Mouse (Mus musculus) layer of hippocampus, adult 18-20 months (tissue): ENCODE measurements around the gene Cdk14. TPM values are rescaled to one million over a fixed set of nuclear protein-coding genes. Genes with fewer than 3 reads are reported as not detected.

Experiments used
- DNase-seq, 2 experiments: peaks; one replicate each; pipeline ENCODE4 v3.0.0; 2022; ENCODE audit warnings: low spot score in 2 of 2
- total RNA-seq, 2 experiments: library from RNA; stranded (reverse); gene quantifications; 2 replicates each; pipeline ENCODE4 v1.2.3; 2021

The Cdk14 gene
- total RNA-seq, 2 experiments from 2014 or later: 236 to 238 TPM

GRCm38 (mm10) chr5:5320506-5321181 is 99.5 kb downstream of the Cdk14 start:
- no peak for DNase-seq

GRCm38 (mm10) chr5:5319824-5320505 is 100.1 kb downstream of the Cdk14 start:
- no peak for DNase-seq

DNA sequence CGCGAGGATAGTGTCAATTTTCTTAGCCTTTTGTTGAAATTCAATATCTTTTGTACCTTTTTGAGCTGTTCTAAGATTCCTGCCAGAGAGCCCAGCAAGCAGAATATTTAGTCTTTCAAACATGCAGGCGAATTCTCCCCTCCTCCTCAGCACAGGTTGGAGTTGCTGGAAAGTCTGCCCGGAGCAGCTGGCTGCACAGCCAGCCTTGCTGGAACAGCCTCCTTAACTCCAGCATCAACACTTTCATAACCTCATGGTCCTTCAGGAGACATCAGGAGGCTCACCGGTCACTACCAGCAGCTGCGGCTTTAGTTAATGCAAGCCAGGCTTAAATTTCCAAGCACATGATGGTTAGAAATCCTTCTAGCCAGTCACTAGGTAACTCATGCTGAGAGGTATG is 105.8 kb downstream of the Cdk14 start:
- no peak for DNase-seq

DNA sequence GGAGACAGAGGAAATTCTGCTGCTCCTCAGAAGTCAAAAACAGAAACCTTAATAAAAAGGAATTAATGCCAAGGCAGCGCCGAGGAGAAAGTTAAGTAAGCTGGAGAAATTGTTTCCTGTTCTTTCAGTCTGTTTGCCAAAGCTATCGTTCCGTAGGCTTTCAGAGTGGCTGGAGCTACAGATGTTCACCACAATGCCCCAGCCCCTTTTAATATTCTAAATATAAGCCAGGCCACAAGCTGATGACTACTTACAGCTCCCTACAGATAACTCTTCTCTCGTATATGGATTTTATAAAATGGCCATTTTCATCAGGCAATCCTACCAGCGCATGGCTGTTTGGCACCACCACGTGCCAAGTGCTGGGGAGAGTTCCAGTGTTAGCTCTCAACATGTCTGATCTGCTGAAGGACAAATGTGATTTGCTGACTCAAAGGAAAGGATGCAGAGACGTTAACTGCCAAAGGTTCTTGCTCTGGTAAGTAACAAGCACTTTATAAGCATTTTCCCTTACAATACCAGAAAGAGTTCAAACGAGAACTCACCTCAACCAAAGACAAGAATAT is 106.8 kb downstream of the Cdk14 start:
- no peak for DNase-seq

DNA sequence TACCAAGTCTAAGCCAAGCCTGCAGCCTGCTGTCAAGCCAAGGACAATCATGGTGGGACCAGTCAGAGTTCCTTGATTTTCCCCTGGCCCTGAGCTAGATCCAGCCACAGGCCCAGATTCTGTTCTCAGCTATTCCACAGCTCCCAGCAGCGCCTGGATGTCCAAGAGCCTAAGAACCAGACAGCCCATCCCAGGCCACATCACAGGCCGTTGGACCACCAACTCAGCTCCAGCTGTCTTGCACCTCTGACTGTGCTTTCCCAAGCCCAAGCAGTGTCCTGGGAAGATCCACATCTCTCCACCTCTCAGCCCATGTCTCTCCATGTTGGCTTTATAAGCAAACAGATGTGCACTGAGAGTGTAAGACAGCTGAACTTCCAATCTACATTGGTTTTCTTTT is 114.8 kb downstream of the Cdk14 start:
- no peak for DNase-seq

GRCm38 (mm10) chr5:5303102-5303670 is 116.9 kb downstream of the Cdk14 start:
- no peak for DNase-seq

- no peak for DNase-seq
Observed at GRCm38 (mm10) chr5:5301571-5302079, 118.5 kb downstream of the Cdk14 start.

- no peak for DNase-seq
Observed at GRCm38 (mm10) chr5:5300998-5301397, 119.1 kb downstream of the Cdk14 start.

DNA sequence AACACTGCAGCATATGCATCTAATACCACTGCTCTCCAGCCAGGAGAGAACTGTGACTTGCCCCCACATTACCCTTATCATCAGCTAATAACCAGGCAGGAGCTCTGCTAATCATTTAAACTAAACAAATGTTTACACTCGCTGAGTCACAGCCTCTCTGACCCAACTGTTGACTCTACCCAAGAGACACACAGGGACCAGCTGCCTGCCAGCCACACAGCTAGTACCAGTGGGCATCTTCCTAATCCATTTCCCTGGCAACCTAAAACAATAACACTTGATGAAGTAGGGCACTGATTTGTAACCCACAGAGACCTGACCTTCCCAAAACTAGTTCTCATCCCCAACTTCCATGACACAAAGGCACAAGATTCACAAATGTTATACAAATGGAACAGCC is 119.8 kb downstream of the Cdk14 start:
- DNase-seq: no peak

DNA sequence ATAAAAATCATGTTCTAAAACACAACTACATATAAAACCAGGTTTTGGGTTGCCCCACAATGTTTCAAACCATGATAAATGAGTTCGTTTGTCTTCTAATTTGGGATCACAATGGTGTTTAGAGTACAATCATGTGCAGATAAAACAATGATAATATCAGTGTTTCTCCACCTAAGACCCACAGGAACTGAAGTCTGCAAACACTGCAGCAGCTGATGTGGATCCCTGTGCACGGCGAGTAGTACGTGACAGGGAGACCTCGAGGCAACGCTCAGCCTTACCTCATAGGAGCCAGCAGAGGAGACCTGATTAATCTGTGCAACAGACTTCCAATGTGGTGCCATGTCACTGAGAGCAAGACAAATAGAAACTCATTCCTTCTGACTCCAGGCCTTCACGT is 122.9 kb downstream of the Cdk14 start:
- DNase-seq: no peak

DNA sequence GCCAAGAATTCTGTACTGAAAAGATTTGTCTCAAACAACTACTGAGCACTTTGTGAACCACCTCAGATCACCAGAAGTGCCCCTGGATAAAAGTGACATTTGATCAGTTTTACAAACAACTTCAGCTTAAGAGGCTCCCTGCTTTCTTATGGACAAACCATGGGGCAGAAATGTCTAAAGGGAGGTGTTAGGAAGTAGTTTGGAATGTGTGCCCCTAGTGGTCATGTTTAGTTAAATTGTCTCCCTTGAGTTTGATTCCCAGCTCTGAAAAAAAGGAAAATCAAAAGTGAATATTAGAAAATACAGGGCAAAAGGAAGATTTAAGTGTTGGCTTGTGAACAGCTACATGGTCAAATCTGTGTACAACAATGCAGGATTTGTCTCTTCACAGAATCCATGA is 123.3 kb downstream of the Cdk14 start:
- DNase-seq: no peak

- no peak for DNase-seq
Observed at GRCm38 (mm10) chr5:5292830-5293542, 127.1 kb downstream of the Cdk14 start.

- no peak for DNase-seq
Observed at GRCm38 (mm10) chr5:5291321-5291991, 128.7 kb downstream of the Cdk14 start.

DNA sequence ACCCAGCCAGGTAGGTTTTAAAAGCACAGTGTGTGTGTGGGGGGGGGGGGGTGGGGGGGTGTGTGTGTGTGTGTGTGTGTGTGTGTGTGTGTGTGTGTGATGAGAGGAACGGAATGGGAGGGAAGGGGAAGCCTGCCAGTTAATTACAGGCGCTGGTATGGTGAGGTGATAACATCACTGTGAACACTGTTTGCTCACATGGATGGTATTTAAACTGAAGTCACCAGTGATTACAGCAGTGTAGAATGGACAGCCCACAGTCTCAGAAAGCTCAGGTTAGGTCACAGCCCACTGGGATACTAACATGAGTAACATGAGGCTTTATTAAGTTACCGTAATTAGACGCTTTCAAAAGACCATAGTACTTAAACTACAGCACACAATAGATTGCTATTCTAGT is 129.4 kb downstream of the Cdk14 start:
- no peak for DNase-seq

- DNase-seq: no peak
Observed at GRCm38 (mm10) chr5:5285876-5286275, 134.2 kb downstream of the Cdk14 start.

GRCm38 (mm10) chr5:5284531-5284930 is 135.6 kb downstream of the Cdk14 start:
- no peak for DNase-seq

- no peak for DNase-seq
Observed at GRCm38 (mm10) chr5:5283756-5284430, 136.2 kb downstream of the Cdk14 start.

- no peak for DNase-seq
Observed at GRCm38 (mm10) chr5:5282425-5282824, 137.7 kb downstream of the Cdk14 start.

DNA sequence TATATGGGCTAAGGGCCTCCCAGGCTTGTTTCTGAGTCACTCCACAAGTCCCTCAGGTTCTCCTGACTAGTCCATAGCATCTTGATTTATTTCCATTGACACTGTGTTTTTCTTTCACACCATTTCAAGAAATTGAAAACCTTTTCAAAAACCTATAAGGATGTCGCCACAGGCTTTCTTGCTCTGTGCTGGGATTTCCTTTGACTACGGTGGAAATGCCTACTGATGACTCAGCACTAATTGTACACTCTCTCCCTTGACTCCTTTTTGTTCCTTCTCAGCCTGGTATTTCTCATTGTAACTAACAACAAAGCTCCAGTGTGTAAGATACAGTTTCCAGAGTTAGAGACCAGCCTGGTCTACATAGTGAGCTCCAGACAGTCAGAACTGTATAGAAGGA is 144.8 kb downstream of the Cdk14 start:
- DNase-seq: no peak

DNA sequence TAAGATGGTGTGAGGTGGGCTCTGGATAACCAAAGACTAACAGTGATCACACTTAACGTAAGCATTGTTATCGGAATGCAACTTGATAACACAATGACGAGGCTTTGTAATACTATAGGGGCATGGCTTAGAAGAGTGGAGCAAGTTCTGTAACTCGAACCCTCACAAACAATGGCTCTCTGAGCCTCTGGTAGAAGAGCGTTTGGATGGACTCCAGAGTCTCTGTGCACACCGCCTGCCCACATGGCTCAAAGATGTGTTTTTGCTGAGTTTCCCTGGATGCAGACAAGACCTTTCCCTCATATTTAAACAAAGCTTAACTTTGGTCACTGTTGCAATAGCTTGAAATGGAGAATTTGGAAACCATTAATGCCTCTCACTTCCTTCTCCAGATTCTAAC is 145.8 kb downstream of the Cdk14 start:
- no peak for DNase-seq

GRCm38 (mm10) chr5:5266787-5267126 is 153.4 kb downstream of the Cdk14 start:
- DNase-seq: no peak
